Comparison of ENCODE assay signal across 9 mouse cellular contexts in the genomic region with DNA sequence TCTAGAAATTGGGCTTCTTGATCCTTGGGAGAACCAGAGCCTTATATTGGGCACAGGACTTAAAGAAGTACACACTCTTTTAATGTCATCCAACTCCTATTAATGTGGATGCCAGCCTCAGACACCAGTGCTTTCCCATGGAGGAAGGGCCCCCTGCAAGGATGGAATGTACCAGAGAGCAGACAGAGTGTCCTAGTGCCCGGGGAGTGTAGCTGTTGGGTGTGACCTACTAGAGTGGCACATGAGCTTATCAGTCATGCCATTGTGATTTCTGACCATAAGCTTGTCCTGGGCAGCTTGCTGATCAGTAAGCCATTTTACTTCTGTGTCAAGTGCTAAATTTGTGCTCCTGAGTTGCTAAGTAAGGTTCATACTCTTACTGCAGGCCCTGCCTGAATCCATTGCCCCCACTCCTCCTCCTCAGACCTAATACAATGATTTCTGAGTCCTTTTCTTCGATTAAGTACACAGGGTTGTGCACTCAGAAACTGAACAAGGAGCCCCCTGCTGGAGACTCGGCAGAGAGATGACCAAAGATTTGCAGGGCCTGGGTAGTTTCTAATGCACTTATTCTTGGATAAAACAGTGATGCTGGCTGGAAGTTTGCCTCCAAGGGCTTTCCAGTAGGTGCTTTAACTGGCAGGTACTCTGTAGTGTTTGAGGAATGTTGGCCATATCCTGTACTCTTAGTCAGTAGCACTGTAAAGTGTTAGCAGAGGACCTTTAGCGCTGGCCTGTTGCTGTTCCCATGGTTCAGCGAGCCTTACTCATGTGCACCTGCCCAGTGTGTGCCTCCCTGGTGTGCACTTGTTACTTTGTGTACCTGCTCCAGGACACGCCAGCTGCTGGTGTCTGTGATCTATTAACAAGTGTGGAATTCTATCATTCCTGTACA. TPM values are rescaled to one million over a fixed set of nuclear protein-coding genes. Genes with fewer than 3 reads are reported as not detected.
DNase-seq lines count a peak whose midpoint lies in the region; TF ChIP-seq lines count a peak whose summit lies in the region.
"Had no signal": no experiment of that assay in that cellular context is flagged by ENCODE, and none has a peak within 500 bp of the region (broad histone marks: within the 10 kb centered on the region; RNA-seq: fewer than 3 reads in every experiment).

No protein-coding gene starts in this region.

- H3K36me3 ChIP-seq in kidney, adult 2 months (ENCODE audit: control insufficient read depth, insufficient read depth, low read length) = no peaks in the 10 kb centered on the region
- H3K36me3 ChIP-seq: limb, embryonic 15.5 days had no signal

- 40% methylated on average over 6 of the region's 6 CpGs for WGBS in kidney, adult 2 months

- TF ChIP-seq POLR2A in kidney, adult 2 months (IDR thresholded peaks at IDR 0.05; ENCODE audit: low read depth, low read length) = no peak

- H3K27me3 ChIP-seq in kidney, adult 2 months (replicated peaks; ENCODE audit: control insufficient read depth, insufficient read depth, low read length) = no peaks in the 10 kb centered on the region
- H3K27me3 ChIP-seq: limb, embryonic 15.5 days had no signal

- DNase-seq in adrenal gland, postnatal 10 days = peak; percentile 29
- DNase-seq in adrenal gland, adult 18-20 months (ENCODE audit: low spot score in 2 of 2) = no peak
- DNase-seq in layer of hippocampus, adult 2 months (ENCODE audit: low spot score in 2 of 2) = peak in 1 of 2 experiments; percentile 30
- DNase-seq in layer of hippocampus, adult 8-10 months (ENCODE audit: low spot score in 2 of 2) = no peak
- peak; percentile 50 for DNase-seq in ES-CJ7 (ENCODE audit: low read depth, low spot score)
- peak; percentile 36 for DNase-seq in kidney, adult 2 months
- DNase-seq in retina, postnatal 1 day = peak; percentile 62
- DNase-seq in ovary, postnatal 14 days (ENCODE audit: low spot score) = no peak

- H3K27ac ChIP-seq in layer of hippocampus, adult 2 months = no peak overlapping the region
- H3K27ac ChIP-seq in kidney, adult 2 months (ENCODE audit: insufficient read depth, low read depth, low read length) = no peak overlapping the region
- H3K27ac ChIP-seq: limb, embryonic 15.5 days had no signal

- TF ChIP-seq CTCF in layer of hippocampus, adult 2 months (conservative IDR thresholded peaks at IDR 0.05) = peak; percentile 77
- peak; percentile 39; the same call in 1 of the 2 replicates for TF ChIP-seq CTCF in kidney, adult 2 months (conservative IDR thresholded peaks at IDR 0.05; ENCODE audit: insufficient read depth, insufficient read length, low read depth, low read length)

- no peaks in the 10 kb centered on the region; the same call in 1 of the 2 replicates for H3K4me1 ChIP-seq in kidney, adult 2 months (ENCODE audit: control insufficient read depth, insufficient read depth, low read length)

- no peak overlapping the region for H3K4me3 ChIP-seq in layer of hippocampus, adult 2 months
- H3K4me3 ChIP-seq in kidney, adult 2 months (ENCODE audit: insufficient read depth, low read depth, low read length) = no peak overlapping the region
- H3K4me3 ChIP-seq: limb, embryonic 15.5 days had no signal

RNA-seq across cellular contexts. Expression of gene Tspan9, which starts 25.6 kb away (rescaled TPM):
- total RNA-seq in adrenal gland, postnatal 10 days (2021) = 10 to 100 TPM; 55.8 to 66.3 TPM
- 10 to 100 TPM; 43.7 to 57.9 TPM for total RNA-seq in adrenal gland, adult 18-20 months (2021)
- total RNA-seq in layer of hippocampus, adult 2 months (2021) = 10 to 100 TPM; 42.2 to 45.6 TPM
- 10 to 100 TPM; 45.4 to 64.2 (median 56.0) TPM for total RNA-seq in layer of hippocampus, adult 8-10 months (2022)
- 107 and 109 TPM in 2 replicates for polyA plus RNA-seq in kidney, adult 2 months (2012; rRNA removed)

Comparison
In these comparisons a context has a peak if more than half of its experiments do, and no peak if none do; other contexts are left out.
1. DNase-seq: peak in adrenal gland, postnatal 10 days (single experiment), ES-CJ7 (single experiment), kidney, adult 2 months (single experiment) and retina, postnatal 1 day (single experiment); none in adrenal gland, adult 18-20 months (0 of 2), layer of hippocampus, adult 8-10 months (0 of 2) and ovary, postnatal 14 days (single experiment).